Mouse (Mus musculus) monocyte, adult 2 months (primary cell): ENCODE data around the gene Selenof.

Experiments used
- DNase-seq, 2 experiments: peaks; one replicate each; pipeline ENCODE4 v3.0.0; 2022; ENCODE audit warnings: low spot score in 2 of 2, low read depth in 1 of 2

The Selenof gene

GRCm38 (mm10) chr3:144561511-144562250, 8.4 kb upstream of the Selenof start:
- peak in 1 of 2 experiments; percentile 32 for DNase-seq

GRCm38 (mm10) chr3:144563916-144564315, 6.2 kb upstream of the Selenof start:
- DNase-seq = no peak

GRCm38 (mm10) chr3:144565212-144565611, 4.9 kb upstream of the Selenof start:
- DNase-seq = no peak

- DNase-seq = no peak
These were observed 1.2 kb upstream of the Selenof start for GRCm38 (mm10) chr3:144568861-144569361.

GRCm38 (mm10) chr3:144569401-144569971, 618 bp upstream of the Selenof start:
- DNase-seq = peak in 1 of 2 experiments; percentile 14

GRCm38 (mm10) chr3:144570816-144571487, 848 bp downstream of the Selenof start:
- no peak for DNase-seq

- DNase-seq = no peak
These were observed 4.2 kb downstream of the Selenof start for GRCm38 (mm10) chr3:144574256-144574655.

- DNase-seq = no peak
These were observed 7.5 kb downstream of the Selenof start for GRCm38 (mm10) chr3:144577366-144578340.

GRCm38 (mm10) chr3:144578921-144579320, 8.8 kb downstream of the Selenof start:
- no peak for DNase-seq

- no peak for DNase-seq
These were observed 9.7 kb downstream of the Selenof start for GRCm38 (mm10) chr3:144579796-144580195.

- DNase-seq = no peak
These were observed 10.2 kb downstream of the Selenof start for GRCm38 (mm10) chr3:144580281-144580680.

GRCm38 (mm10) chr3:144581842-144582241, 11.7 kb downstream of the Selenof start:
- no peak for DNase-seq

- no peak for DNase-seq
These were observed 12.2 kb downstream of the Selenof start for GRCm38 (mm10) chr3:144582306-144582705.

- DNase-seq = no peak
These were observed 13.7 kb downstream of the Selenof start for GRCm38 (mm10) chr3:144583789-144584188.

- DNase-seq = no peak
These were observed 14.9 kb downstream of the Selenof start for GRCm38 (mm10) chr3:144584789-144585553.

GRCm38 (mm10) chr3:144586731-144587130, 16.6 kb downstream of the Selenof start:
- no peak for DNase-seq

- DNase-seq = no peak
These were observed 19.2 kb downstream of the Selenof start for GRCm38 (mm10) chr3:144589189-144589890.

- DNase-seq = no peak
These were observed 23.1 kb downstream of the Selenof start for GRCm38 (mm10) chr3:144592992-144593785.

GRCm38 (mm10) chr3:144597121-144597520, 27.0 kb downstream of the Selenof start:
- no peak for DNase-seq
